Mouse (Mus musculus): ENCODE measurements around the gene Ddx52. TPM values are rescaled to one million over a fixed set of nuclear protein-coding genes. Genes with fewer than 3 reads are reported as not detected.

The Ddx52 gene
- polyA plus RNA-seq, 1 experiment: 6.7 TPM

GRCm38 (mm10) chr11:83913824-83914311 lies 28.0 kb upstream of the Ddx52 start:
- no peak for TF ChIP-seq POLR2A (IDR thresholded peaks at IDR 0.05; ENCODE audit: control insufficient read depth, low read depth, low read length)
- no peak for TF ChIP-seq CTCF (IDR thresholded peaks at IDR 0.05; ENCODE audit: control insufficient read depth, insufficient read depth, insufficient replicate concordance, low read depth, low read length)
- Histone ChIP-seq H3K27ac (ENCODE audit: control insufficient read depth, insufficient read depth, low read depth, low read length) (no peak overlapping the region), H3K4me3 (ENCODE audit: control insufficient read depth, low read depth, low read length) (no peak overlapping the region), H3K4me1 (ENCODE audit: control insufficient read depth, insufficient read depth, low read length) (no peaks in the 10 kb centered on the region), H3K27me3 (ENCODE audit: control insufficient read depth, insufficient read depth, low read length) (no peaks in the 10 kb centered on the region), H3K36me3 (ENCODE audit: control insufficient read depth, insufficient read depth, low read length) (no peaks in the 10 kb centered on the region)

- Histone ChIP-seq H3K4me1 (ENCODE audit: control insufficient read depth, insufficient read depth, low read length) (no peaks in the 10 kb centered on the region), H3K27ac (ENCODE audit: control insufficient read depth, insufficient read depth, low read depth, low read length) (no peak overlapping the region), H3K4me3 (ENCODE audit: control insufficient read depth, low read depth, low read length) (no peak overlapping the region), H3K27me3 (ENCODE audit: control insufficient read depth, insufficient read depth, low read length) (no peaks in the 10 kb centered on the region), H3K36me3 (ENCODE audit: control insufficient read depth, insufficient read depth, low read length) (no peaks in the 10 kb centered on the region)
- TF ChIP-seq CTCF (IDR thresholded peaks at IDR 0.05; ENCODE audit: control insufficient read depth, insufficient read depth, insufficient replicate concordance, low read depth, low read length) (no peak), POLR2A (IDR thresholded peaks at IDR 0.05; ENCODE audit: control insufficient read depth, low read depth, low read length) (no peak)
Measured at GRCm38 (mm10) chr11:83914501-83914900, 27.4 kb upstream of the Ddx52 start.

- H3K4me1 ChIP-seq (ENCODE audit: control insufficient read depth, insufficient read depth, low read length): no peaks in the 10 kb centered on the region
- no peak overlapping the region for H3K27ac ChIP-seq (ENCODE audit: control insufficient read depth, insufficient read depth, low read depth, low read length)
- no peaks in the 10 kb centered on the region for H3K36me3 ChIP-seq (ENCODE audit: control insufficient read depth, insufficient read depth, low read length)
- no peak overlapping the region for H3K4me3 ChIP-seq (ENCODE audit: control insufficient read depth, low read depth, low read length)
- H3K27me3 ChIP-seq (ENCODE audit: control insufficient read depth, insufficient read depth, low read length): no peaks in the 10 kb centered on the region
- TF ChIP-seq CTCF (IDR thresholded peaks at IDR 0.05; ENCODE audit: control insufficient read depth, insufficient read depth, insufficient replicate concordance, low read depth, low read length) (no peak), POLR2A (IDR thresholded peaks at IDR 0.05; ENCODE audit: control insufficient read depth, low read depth, low read length) (no peak)
Measured at GRCm38 (mm10) chr11:83922600-83922999, 19.3 kb upstream of the Ddx52 start.

GRCm38 (mm10) chr11:83927097-83927496 lies 14.8 kb upstream of the Ddx52 start:
- Histone ChIP-seq H3K36me3 (ENCODE audit: control insufficient read depth, insufficient read depth, low read length) (no peaks in the 10 kb centered on the region), H3K27me3 (ENCODE audit: control insufficient read depth, insufficient read depth, low read length) (no peaks in the 10 kb centered on the region), H3K27ac (ENCODE audit: control insufficient read depth, insufficient read depth, low read depth, low read length) (no peak overlapping the region), H3K4me1 (ENCODE audit: control insufficient read depth, insufficient read depth, low read length) (no peaks in the 10 kb centered on the region), H3K4me3 (ENCODE audit: control insufficient read depth, low read depth, low read length) (no peak overlapping the region)
- TF ChIP-seq POLR2A (IDR thresholded peaks at IDR 0.05; ENCODE audit: control insufficient read depth, low read depth, low read length): no peak
- TF ChIP-seq CTCF (IDR thresholded peaks at IDR 0.05; ENCODE audit: control insufficient read depth, insufficient read depth, insufficient replicate concordance, low read depth, low read length): peak; percentile 81; the same call in 1 of the 2 replicates

- TF ChIP-seq CTCF (IDR thresholded peaks at IDR 0.05; ENCODE audit: control insufficient read depth, insufficient read depth, insufficient replicate concordance, low read depth, low read length) (no peak), POLR2A (IDR thresholded peaks at IDR 0.05; ENCODE audit: control insufficient read depth, low read depth, low read length) (no peak)
- no peaks in the 10 kb centered on the region for H3K36me3 ChIP-seq (ENCODE audit: control insufficient read depth, insufficient read depth, low read length)
- no peaks in the 10 kb centered on the region for H3K27me3 ChIP-seq (ENCODE audit: control insufficient read depth, insufficient read depth, low read length)
- no peak overlapping the region for H3K27ac ChIP-seq (ENCODE audit: control insufficient read depth, insufficient read depth, low read depth, low read length)
- no peak overlapping the region for H3K4me3 ChIP-seq (ENCODE audit: control insufficient read depth, low read depth, low read length)
- H3K4me1 ChIP-seq (ENCODE audit: control insufficient read depth, insufficient read depth, low read length): no peaks in the 10 kb centered on the region
Measured at GRCm38 (mm10) chr11:83932506-83933106, 9.3 kb upstream of the Ddx52 start.

GRCm38 (mm10) chr11:83933376-83933775 lies 8.5 kb upstream of the Ddx52 start:
- Histone ChIP-seq H3K36me3 (ENCODE audit: control insufficient read depth, insufficient read depth, low read length) (no peaks in the 10 kb centered on the region), H3K4me1 (ENCODE audit: control insufficient read depth, insufficient read depth, low read length) (no peaks in the 10 kb centered on the region), H3K27ac (ENCODE audit: control insufficient read depth, insufficient read depth, low read depth, low read length) (no peak overlapping the region), H3K27me3 (ENCODE audit: control insufficient read depth, insufficient read depth, low read length) (no peaks in the 10 kb centered on the region), H3K4me3 (ENCODE audit: control insufficient read depth, low read depth, low read length) (no peak overlapping the region)
- TF ChIP-seq POLR2A (IDR thresholded peaks at IDR 0.05; ENCODE audit: control insufficient read depth, low read depth, low read length) (no peak), CTCF (IDR thresholded peaks at IDR 0.05; ENCODE audit: control insufficient read depth, insufficient read depth, insufficient replicate concordance, low read depth, low read length) (no peak)

GRCm38 (mm10) chr11:83935986-83936665 lies 5.7 kb upstream of the Ddx52 start:
- Histone ChIP-seq H3K4me1 (ENCODE audit: control insufficient read depth, insufficient read depth, low read length) (no peaks in the 10 kb centered on the region), H3K27ac (ENCODE audit: control insufficient read depth, insufficient read depth, low read depth, low read length) (no peak overlapping the region), H3K36me3 (ENCODE audit: control insufficient read depth, insufficient read depth, low read length) (no peaks in the 10 kb centered on the region), H3K27me3 (ENCODE audit: control insufficient read depth, insufficient read depth, low read length) (no peaks in the 10 kb centered on the region), H3K4me3 (ENCODE audit: control insufficient read depth, low read depth, low read length) (no peak overlapping the region)
- TF ChIP-seq CTCF (IDR thresholded peaks at IDR 0.05; ENCODE audit: control insufficient read depth, insufficient read depth, insufficient replicate concordance, low read depth, low read length): peak; percentile 79; the same call in 1 of the 2 replicates
- TF ChIP-seq POLR2A (IDR thresholded peaks at IDR 0.05; ENCODE audit: control insufficient read depth, low read depth, low read length): no peak
